Mouse (Mus musculus) intestine, embryonic 14.5 days (tissue): ENCODE results near the gene Vdr. TPM values are rescaled to one million over a fixed set of nuclear protein-coding genes. Genes with fewer than 3 reads are reported as not detected.

Experiments used
- ATAC-seq: fragments of 200-750 bp; cut with Nextera tagmentation; replicated peaks from 2 replicates; pipeline ENCODE4 v1.8.0; 2017; ENCODE audit warnings: low read depth, moderate number of reproducible peaks, moderate TSS enrichment, moderate library complexity; ENCODE audit not compliant: low FRiP score, low TSS enrichment
- DNase-seq: peaks from one replicate; pipeline ENCODE4 v3.0.0-alpha.2; 2018; ENCODE audit warnings: low spot score
- H3K27ac ChIP-seq: fragments of 300-500 bp; sonication (generic); 2 replicates; pipeline ENCODE4 v1.5.1; 2014; ENCODE audit warnings: low read depth, mild to moderate bottlenecking, control low read depth
- H3K27me3 ChIP-seq: fragments of 300-500 bp; sonication (generic); replicated peaks from 2 replicates; pipeline ENCODE4 v1.6.1; 2014; ENCODE audit warnings: low read length, control low read depth; ENCODE audit not compliant: control insufficient read depth, insufficient read depth
- H3K36me3 ChIP-seq: fragments of 300-500 bp; sonication (generic); 2 replicates; pipeline ENCODE4 v1.6.1; 2014; ENCODE audit warnings: low read length, control low read depth; ENCODE audit not compliant: control insufficient read depth, insufficient read depth
- H3K4me1 ChIP-seq: fragments of 300-500 bp; sonication (generic); replicated peaks from 2 replicates; pipeline ENCODE4 v1.6.1; 2014; ENCODE audit warnings: low read length, control low read depth, mixed read lengths; ENCODE audit not compliant: control insufficient read depth, insufficient read depth
- H3K4me2 ChIP-seq: fragments of 300-500 bp; sonication (generic); 2 replicates; pipeline ENCODE4 v1.6.1; 2014; ENCODE audit warnings: low read length
- H3K4me3 ChIP-seq: fragments of 300-500 bp; sonication (generic); 2 replicates; pipeline ENCODE4 v1.5.1; 2014; ENCODE audit warnings: low read depth, low read length, control low read depth, mixed read lengths
- H3K9ac ChIP-seq: fragments of 300-500 bp; sonication (generic); 2 replicates; pipeline ENCODE4 v1.6.1; 2014; ENCODE audit warnings: mild to moderate bottlenecking, low read length
- H3K9me3 ChIP-seq: fragments of 300-500 bp; sonication (generic); 2 replicates; pipeline ENCODE4 v1.6.1; 2016; ENCODE audit warnings: low read length, control low read depth; ENCODE audit not compliant: control insufficient read depth
- WGBS: fragments of 180-500 bp; shearing (Covaris S2); extraction: QIAGEN DNeasy Blood & Tissue Kit; methylation state at CpG from one replicate; pipeline ENCODE4 v1.1.7; 2014; 5-methylcytosine and 5-hydroxymethylcytosine counted together
- polyA plus RNA-seq: library from polyadenylated mRNA; unstranded; fragments of >200 nt; fragmentation: Nextera tagmentation; extraction: Ambion mirVana; gene quantifications from 2 replicates; pipeline ENCODE4 v1.2.1, GENCODE M21; 2014

Gene Vdr
- polyA plus RNA-seq, 1 experiment from 2014 or later = 0.80 TPM

GRCm38 (mm10) chr15:97843247-97843651 is 67.2 kb downstream of the Vdr start:
- ATAC-seq (no peak), DNase-seq (no peak)
- H3K4me1 ChIP-seq = peaks cover 11% of the 10 kb centered on the region
- H3K9ac ChIP-seq = no peak overlapping the region
- 66% methylated on average over 7 of the region's 7 CpGs for WGBS
- no peaks in the 10 kb centered on the region for H3K27me3 ChIP-seq
- no peaks in the 10 kb centered on the region for H3K36me3 ChIP-seq
- H3K9me3 ChIP-seq = no peaks in the 10 kb centered on the region
- no peak overlapping the region for H3K4me2 ChIP-seq
- H3K27ac ChIP-seq = no peak overlapping the region
- H3K4me3 ChIP-seq = no peak overlapping the region

- WGBS = 96% methylated on average over 6 of the region's 6 CpGs
- Histone ChIP-seq H3K9ac (no peak overlapping the region), H3K27ac (no peak overlapping the region), H3K9me3 (no peaks in the 10 kb centered on the region), H3K4me1 (peaks cover 19% of the 10 kb centered on the region), H3K36me3 (no peaks in the 10 kb centered on the region), H3K27me3 (no peaks in the 10 kb centered on the region), H3K4me3 (no peak overlapping the region), H3K4me2 (no peak overlapping the region)
- ATAC-seq (no peak), DNase-seq (no peak)
Observed at GRCm38 (mm10) chr15:97842058-97842457, 68.4 kb downstream of the Vdr start.

GRCm38 (mm10) chr15:97841383-97841782 is 69.0 kb downstream of the Vdr start:
- Histone ChIP-seq H3K4me2 (no peak overlapping the region), H3K4me1 (peaks cover 19% of the 10 kb centered on the region), H3K27ac (no peak overlapping the region), H3K9ac (no peak overlapping the region), H3K27me3 (no peaks in the 10 kb centered on the region), H3K36me3 (no peaks in the 10 kb centered on the region), H3K4me3 (no peak overlapping the region), H3K9me3 (no peaks in the 10 kb centered on the region)
- ATAC-seq = no peak
- WGBS = 94% methylated on average over 6 of the region's 6 CpGs
- DNase-seq = no peak

GRCm38 (mm10) chr15:97840781-97841180 is 69.6 kb downstream of the Vdr start:
- no peak overlapping the region for H3K4me2 ChIP-seq
- no peaks in the 10 kb centered on the region for H3K36me3 ChIP-seq
- ATAC-seq (no peak), DNase-seq (no peak)
- H3K9ac ChIP-seq = no peak overlapping the region
- peak overlapping the region; percentile 59; the same call in 1 of the 2 replicates for H3K27ac ChIP-seq
- H3K27me3 ChIP-seq = no peaks in the 10 kb centered on the region
- peaks cover 24% of the 10 kb centered on the region for H3K4me1 ChIP-seq
- H3K4me3 ChIP-seq = no peak overlapping the region
- WGBS = 85% methylated on average over 1 of the region's 1 CpGs
- H3K9me3 ChIP-seq = no peaks in the 10 kb centered on the region

GRCm38 (mm10) chr15:97839991-97840455 is 70.4 kb downstream of the Vdr start:
- H3K36me3 ChIP-seq = no peaks in the 10 kb centered on the region
- no peaks in the 10 kb centered on the region for H3K9me3 ChIP-seq
- H3K9ac ChIP-seq = no peak overlapping the region
- no peaks in the 10 kb centered on the region for H3K27me3 ChIP-seq
- WGBS = 42% methylated on average over 3 of the region's 3 CpGs
- H3K4me2 ChIP-seq = no peak overlapping the region
- peaks cover 24% of the 10 kb centered on the region for H3K4me1 ChIP-seq
- no peak overlapping the region for H3K4me3 ChIP-seq
- peak overlapping the region; percentile 64 for H3K27ac ChIP-seq
- ATAC-seq (peak; percentile 68), DNase-seq (peak; percentile 73)

- Histone ChIP-seq H3K4me3 (no peak overlapping the region), H3K4me2 (no peak overlapping the region), H3K27me3 (no peaks in the 10 kb centered on the region), H3K4me1 (peaks cover 24% of the 10 kb centered on the region), H3K36me3 (no peaks in the 10 kb centered on the region), H3K9me3 (no peaks in the 10 kb centered on the region), H3K9ac (no peak overlapping the region), H3K27ac (peak overlapping the region; percentile 64)
- DNase-seq (no peak), ATAC-seq (no peak)
- 74% methylated on average over 4 of the region's 4 CpGs for WGBS
Observed at GRCm38 (mm10) chr15:97839473-97839872, 71.0 kb downstream of the Vdr start.

- 96% methylated on average over 2 of the region's 2 CpGs for WGBS
- no peak for DNase-seq
- Histone ChIP-seq H3K27me3 (no peaks in the 10 kb centered on the region), H3K36me3 (no peaks in the 10 kb centered on the region), H3K4me2 (no peak overlapping the region), H3K4me3 (no peak overlapping the region), H3K9ac (no peak overlapping the region), H3K4me1 (peaks cover 24% of the 10 kb centered on the region), H3K27ac (no peak overlapping the region), H3K9me3 (no peaks in the 10 kb centered on the region)
- no peak for ATAC-seq
Observed at GRCm38 (mm10) chr15:97839012-97839411, 71.4 kb downstream of the Vdr start.

GRCm38 (mm10) chr15:97838395-97838794 is 72.0 kb downstream of the Vdr start:
- no peak for ATAC-seq
- no peaks in the 10 kb centered on the region for H3K9me3 ChIP-seq
- no peak for DNase-seq
- 94% methylated on average over 4 of the region's 4 CpGs for WGBS
- no peak overlapping the region for H3K4me3 ChIP-seq
- no peaks in the 10 kb centered on the region for H3K27me3 ChIP-seq
- no peaks in the 10 kb centered on the region for H3K36me3 ChIP-seq
- no peak overlapping the region for H3K27ac ChIP-seq
- no peak overlapping the region for H3K4me2 ChIP-seq
- H3K9ac ChIP-seq = no peak overlapping the region
- H3K4me1 ChIP-seq = peaks cover 24% of the 10 kb centered on the region

GRCm38 (mm10) chr15:97837491-97838061 is 72.9 kb downstream of the Vdr start:
- H3K9me3 ChIP-seq = no peaks in the 10 kb centered on the region
- H3K9ac ChIP-seq = no peak overlapping the region
- DNase-seq (no peak), ATAC-seq (no peak)
- peaks cover 25% of the 10 kb centered on the region for H3K4me1 ChIP-seq
- H3K27ac ChIP-seq = no peak overlapping the region; the same call in 1 of the 2 replicates
- no peaks in the 10 kb centered on the region for H3K36me3 ChIP-seq
- 12% methylated on average over 8 of the region's 8 CpGs for WGBS
- H3K27me3 ChIP-seq = no peaks in the 10 kb centered on the region
- no peak overlapping the region for H3K4me3 ChIP-seq
- H3K4me2 ChIP-seq = peak overlapping the region; percentile 4; the same call in 1 of the 2 replicates
